Mouse (Mus musculus) CH12.LX (cell line): ENCODE measurements around the gene Tfdp2.
"Not testable (repeated sequence)": the region's sequence is repeated elsewhere in the genome, so short reads cannot be mapped to it uniquely, and the experiment has no call there.

Experiments
- BHLHE40 ChIP-seq: IDR thresholded peaks from 2 replicates; pipeline ENCODE4 v1.6.1; 2011; ENCODE audit warnings: mild to moderate bottlenecking, low read depth, low read length, improper control_type of control experiment
- CHD1 ChIP-seq: IDR thresholded peaks from 2 replicates; pipeline ENCODE4 v1.6.1; 2012; ENCODE audit warnings: low read depth, low read length, improper control_type of control experiment, inconsistent platforms
- CTCF ChIP-seq, 2 experiments: IDR thresholded peaks in 1 of 2; conservative IDR thresholded peaks in 1 of 2; 2 replicates each; pipeline ENCODE4 v1.5.1; 2011 to 2012; ENCODE audit warnings: low read depth in 2 of 2, low read length in 2 of 2, improper control_type of control experiment in 1 of 2, inconsistent platforms in 1 of 2, mild to moderate bottlenecking in 1 of 2, moderate library complexity in 1 of 2
- E2F4 ChIP-seq: IDR thresholded peaks from 2 replicates; pipeline ENCODE4 v1.6.1; 2011; ENCODE audit warnings: low read depth, low read length, improper control_type of control experiment; ENCODE audit not compliant: insufficient replicate concordance
- EP300 ChIP-seq: IDR thresholded peaks from 2 replicates; pipeline ENCODE4 v1.6.1; 2011; ENCODE audit warnings: low read length, improper control_type of control experiment
- ETS1 ChIP-seq: conservative IDR thresholded peaks from 2 replicates; pipeline ENCODE4 v1.6.1; 2012; ENCODE audit warnings: low read depth, mild to moderate bottlenecking, inconsistent platforms, low read length, improper control_type of control experiment, moderate library complexity
- MAX ChIP-seq: IDR thresholded peaks from 2 replicates; pipeline ENCODE4 v1.6.1; 2011; ENCODE audit warnings: low read length, improper control_type of control experiment
- NRF1 ChIP-seq: IDR thresholded peaks from 2 replicates; pipeline ENCODE4 v1.6.1; 2014; ENCODE audit warnings: low read depth, mild to moderate bottlenecking, inconsistent platforms, low read length, improper control_type of control experiment, moderate library complexity
- POLR2A ChIP-seq: IDR thresholded peaks from 2 replicates; pipeline ENCODE4 v1.6.1; 2011; ENCODE audit warnings: low read depth, mild to moderate bottlenecking, improper control_type of control experiment, low read length
- POLR2AphosphoS2 ChIP-seq: IDR thresholded peaks from 2 replicates; pipeline ENCODE4 v1.6.1; 2011; ENCODE audit warnings: low read depth, low read length, improper control_type of control experiment
- RAD21 ChIP-seq: IDR thresholded peaks from 2 replicates; pipeline ENCODE4 v1.6.1; 2011; ENCODE audit warnings: low read depth, mild to moderate bottlenecking, low read length, improper control_type of control experiment, moderate library complexity
- RCOR1 ChIP-seq: conservative IDR thresholded peaks from 2 replicates; pipeline ENCODE4 v1.6.1; 2012; ENCODE audit warnings: low read depth, mild to moderate bottlenecking, inconsistent platforms, low read length, improper control_type of control experiment
- USF1 ChIP-seq: IDR thresholded peaks from 2 replicates; pipeline ENCODE4 v1.6.1; 2014; ENCODE audit warnings: low read depth, mild to moderate bottlenecking, inconsistent platforms, low read length, improper control_type of control experiment
- ZC3H11A ChIP-seq: IDR thresholded peaks from 2 replicates; pipeline ENCODE4 v1.6.1; 2012; ENCODE audit warnings: low read depth, mild to moderate bottlenecking, inconsistent platforms, low read length, improper control_type of control experiment

GRCm38 (mm10) chr9:96351771-96352170 is 155.7 kb downstream of the Tfdp2 start:
- TF ChIP-seq CTCF (conservative IDR thresholded peaks at IDR 0.05 in 1 of 2, IDR thresholded peaks at IDR 0.05 in 1 of 2; ENCODE audit: low read depth in 2 of 2, low read length in 2 of 2); BHLHE40; NRF1; E2F4; POLR2A; CHD1; USF1; RCOR1; ETS1; RAD21; EP300; ZC3H11A; POLR2AphosphoS2; MAX: not testable (repeated sequence)
